Mouse (Mus musculus) MEL (cell line): ENCODE measurements around the gene Nme6. TPM values are rescaled to one million over a fixed set of nuclear protein-coding genes. Genes with fewer than 3 reads are reported as not detected.

Experiments used
- DNase-seq: peaks from one replicate; pipeline ENCODE4 v3.0.0; 2011; ENCODE audit warnings: low read depth, low spot score
- H3K27ac ChIP-seq: 2 replicates; pipeline ENCODE4 v1.5.1; 2012; ENCODE audit warnings: low read depth, mild to moderate bottlenecking, control low read depth, low read length, moderate library complexity; ENCODE audit not compliant: control insufficient read depth
- H3K27me3 ChIP-seq, 2 experiments: fragments of 150-350 bp in 1 of 2; sonication (generic) in 1 of 2; 2 replicates each; pipeline ENCODE4 v1.6.1; 2012; ENCODE audit warnings: low read length in 2 of 2, mild to moderate bottlenecking in 2 of 2, improper control_type of control experiment in 1 of 2, moderate library complexity in 1 of 2; ENCODE audit not compliant: insufficient read depth in 2 of 2, control insufficient read depth in 1 of 2
- H3K36me3 ChIP-seq, 2 experiments: 2 replicates each; pipeline ENCODE4 v1.6.1; 2012 to 2014; ENCODE audit warnings: low read length in 2 of 2, improper control_type of control experiment in 1 of 2, inconsistent platforms in 1 of 2, mild to moderate bottlenecking in 1 of 2; ENCODE audit not compliant: insufficient read depth in 2 of 2, control insufficient read depth in 1 of 2
- H3K4me1 ChIP-seq, 2 experiments: fragments of 150-350 bp in 1 of 2; sonication (generic) in 1 of 2; 2 replicates each; pipeline ENCODE4 v1.6.1; 2012; ENCODE audit warnings: low read length in 2 of 2, improper control_type of control experiment in 1 of 2, mild to moderate bottlenecking in 1 of 2; ENCODE audit not compliant: insufficient read depth in 2 of 2, control insufficient read depth in 1 of 2
- H3K4me3 ChIP-seq, 2 experiments: fragments of 150-350 bp in 1 of 2; sonication (generic) in 1 of 2; 2 replicates each; pipeline ENCODE4 v1.5.1; 2012; ENCODE audit warnings: low read depth in 2 of 2, low read length in 2 of 2, mild to moderate bottlenecking in 2 of 2, moderate library complexity in 2 of 2, control low read depth in 1 of 2, improper control_type of control experiment in 1 of 2; ENCODE audit not compliant: control insufficient read depth in 1 of 2, insufficient read depth in 1 of 2
- H3K79me2 ChIP-seq: 2 replicates; pipeline ENCODE4 v1.6.1; 2012; ENCODE audit warnings: mild to moderate bottlenecking, low read length, moderate library complexity; ENCODE audit not compliant: control insufficient read depth, poor library complexity, insufficient read depth
- H3K9ac ChIP-seq: 2 replicates; pipeline ENCODE4 v1.6.1; 2012; ENCODE audit warnings: low read depth, mild to moderate bottlenecking, control low read depth, low read length, moderate library complexity; ENCODE audit not compliant: control insufficient read depth, poor library complexity, severe bottlenecking
- H3K9me3 ChIP-seq: fragments of 150-350 bp; sonication (generic); replicated peaks from 2 replicates; pipeline ENCODE4 v1.6.1; 2012; ENCODE audit warnings: mild to moderate bottlenecking, low read length, improper control_type of control experiment, moderate library complexity; ENCODE audit not compliant: insufficient read depth
- BHLHE40 ChIP-seq: IDR thresholded peaks from 2 replicates; pipeline ENCODE4 v1.6.1; 2012; ENCODE audit warnings: low read depth, mild to moderate bottlenecking, inconsistent platforms, low read length, improper control_type of control experiment, borderline replicate concordance
- CHD1 ChIP-seq: IDR thresholded peaks from 2 replicates; pipeline ENCODE4 v1.6.1; 2012; ENCODE audit warnings: low read depth, mild to moderate bottlenecking, inconsistent platforms, low read length, improper control_type of control experiment
- CHD2 ChIP-seq: IDR thresholded peaks from 2 replicates; pipeline ENCODE4 v1.6.1; 2011; ENCODE audit warnings: low read length, improper control_type of control experiment
- CTCF ChIP-seq, 3 experiments: IDR thresholded peaks in 2 of 3; conservative IDR thresholded peaks in 1 of 3; 2 replicates each; pipeline ENCODE4 v1.5.1; 2011 to 2012; ENCODE audit warnings: low read length in 3 of 3, low read depth in 2 of 3, mild to moderate bottlenecking in 2 of 3, improper control_type of control experiment in 1 of 3, inconsistent platforms in 1 of 3, mixed read lengths in 1 of 3, moderate library complexity in 1 of 3; ENCODE audit not compliant: control insufficient read depth in 1 of 3, insufficient read depth in 1 of 3, poor library complexity in 1 of 3, severe bottlenecking in 1 of 3
- E2F4 ChIP-seq: IDR thresholded peaks from 2 replicates; pipeline ENCODE4 v1.6.1; 2011; ENCODE audit warnings: low read depth, low read length, improper control_type of control experiment, borderline replicate concordance
- ELF1 ChIP-seq: IDR thresholded peaks from 2 replicates; pipeline ENCODE4 v1.6.1; 2014; ENCODE audit warnings: low read depth, mild to moderate bottlenecking, inconsistent platforms, low read length, improper control_type of control experiment, moderate library complexity
- EP300 ChIP-seq, 2 experiments: IDR thresholded peaks; 2 replicates each; pipeline ENCODE4 v1.6.1; 2011; ENCODE audit warnings: improper control_type of control experiment in 2 of 2, low read length in 2 of 2, low read depth in 1 of 2, mild to moderate bottlenecking in 1 of 2
- ETS1 ChIP-seq: IDR thresholded peaks from 2 replicates; pipeline ENCODE4 v1.6.1; 2012; ENCODE audit warnings: low read depth, mild to moderate bottlenecking, inconsistent platforms, low read length, improper control_type of control experiment, moderate library complexity
- GABPA ChIP-seq: IDR thresholded peaks from 2 replicates; pipeline ENCODE4 v1.6.1; 2012; ENCODE audit warnings: low read depth, mild to moderate bottlenecking, inconsistent platforms, low read length, improper control_type of control experiment, moderate library complexity
- GATA1 ChIP-seq: IDR thresholded peaks from 2 replicates; pipeline ENCODE4 v1.6.1; 2011; ENCODE audit warnings: low read depth, low read length, improper control_type of control experiment
- HCFC1 ChIP-seq: IDR thresholded peaks from 2 replicates; pipeline ENCODE4 v1.6.1; 2012; ENCODE audit warnings: low read depth, mild to moderate bottlenecking, inconsistent platforms, low read length, improper control_type of control experiment, moderate library complexity
- KAT2A ChIP-seq: conservative IDR thresholded peaks from 2 replicates; pipeline ENCODE4 v1.6.1; 2012; ENCODE audit warnings: low read depth, low read length, improper control_type of control experiment, inconsistent platforms
- MAFK ChIP-seq: IDR thresholded peaks from 2 replicates; pipeline ENCODE4 v1.6.1; 2011; ENCODE audit warnings: low read depth, mild to moderate bottlenecking, low read length, improper control_type of control experiment, borderline replicate concordance
- MAX ChIP-seq: IDR thresholded peaks from 2 replicates; pipeline ENCODE4 v1.6.1; 2011; ENCODE audit warnings: low read length, improper control_type of control experiment
- MAZ ChIP-seq: IDR thresholded peaks from 2 replicates; pipeline ENCODE4 v1.6.1; 2012; ENCODE audit warnings: low read depth, mild to moderate bottlenecking, inconsistent platforms, low read length, improper control_type of control experiment
- MEF2A ChIP-seq: IDR thresholded peaks from 2 replicates; pipeline ENCODE4 v1.6.1; 2014; ENCODE audit warnings: low read depth, mild to moderate bottlenecking, inconsistent platforms, low read length, improper control_type of control experiment; ENCODE audit not compliant: poor library complexity, insufficient replicate concordance, severe bottlenecking; ENCODE audit errors: extremely low read depth
- MXI1 ChIP-seq: IDR thresholded peaks from 2 replicates; pipeline ENCODE4 v1.6.1; 2011; ENCODE audit warnings: mild to moderate bottlenecking, low read depth, low read length, improper control_type of control experiment
- MYC ChIP-seq: IDR thresholded peaks from 2 replicates; pipeline ENCODE4 v1.6.1; 2011; ENCODE audit warnings: low read depth, mild to moderate bottlenecking, low read length, improper control_type of control experiment, moderate library complexity
- NELFE ChIP-seq: IDR thresholded peaks from 2 replicates; pipeline ENCODE4 v1.6.1; 2011; ENCODE audit warnings: low read depth, low read length, improper control_type of control experiment
- NRF1 ChIP-seq: IDR thresholded peaks from 2 replicates; pipeline ENCODE4 v1.6.1; 2014; ENCODE audit warnings: low read depth, mild to moderate bottlenecking, inconsistent platforms, low read length, improper control_type of control experiment, moderate library complexity; ENCODE audit not compliant: poor library complexity, insufficient read depth, severe bottlenecking
- POLR2A ChIP-seq, 2 experiments: IDR thresholded peaks; 2 replicates each; pipeline ENCODE4 v1.6.1; 2011 to 2012; ENCODE audit warnings: low read length in 2 of 2, mild to moderate bottlenecking in 2 of 2, control low read depth in 1 of 2, improper control_type of control experiment in 1 of 2, low read depth in 1 of 2, moderate library complexity in 1 of 2; ENCODE audit not compliant: control insufficient read depth in 1 of 2, insufficient read depth in 1 of 2, poor library complexity in 1 of 2
- POLR2AphosphoS2 ChIP-seq: IDR thresholded peaks from 2 replicates; pipeline ENCODE4 v1.6.1; 2011; ENCODE audit warnings: low read length, improper control_type of control experiment
- RAD21 ChIP-seq: IDR thresholded peaks from 2 replicates; pipeline ENCODE4 v1.6.1; 2011; ENCODE audit warnings: mild to moderate bottlenecking, low read depth, low read length, improper control_type of control experiment
- RCOR1 ChIP-seq: IDR thresholded peaks from 2 replicates; pipeline ENCODE4 v1.6.1; 2012; ENCODE audit warnings: low read depth, mild to moderate bottlenecking, inconsistent platforms, low read length, improper control_type of control experiment
- SIN3A ChIP-seq: IDR thresholded peaks from 2 replicates; pipeline ENCODE4 v1.6.1; 2012; ENCODE audit warnings: low read length, improper control_type of control experiment, inconsistent platforms
- SMC3 ChIP-seq: IDR thresholded peaks from 2 replicates; pipeline ENCODE4 v1.6.1; 2011; ENCODE audit warnings: low read depth, low read length, improper control_type of control experiment
- TAL1 ChIP-seq: IDR thresholded peaks from 2 replicates; pipeline ENCODE4 v1.6.1; 2012; ENCODE audit warnings: mild to moderate bottlenecking, inconsistent platforms, low read length, moderate library complexity, mixed read lengths
- TBP ChIP-seq: IDR thresholded peaks from 2 replicates; pipeline ENCODE4 v1.8.0; 2011; ENCODE audit warnings: low read depth, low read length, improper control_type of control experiment
- TCF12 ChIP-seq: IDR thresholded peaks from 2 replicates; pipeline ENCODE4 v1.6.1; 2014; ENCODE audit warnings: low read depth, mild to moderate bottlenecking, inconsistent platforms, low read length, improper control_type of control experiment, moderate library complexity
- UBTF ChIP-seq: IDR thresholded peaks from 2 replicates; pipeline ENCODE4 v1.6.1; 2012; ENCODE audit warnings: low read depth, mild to moderate bottlenecking, inconsistent platforms, low read length, improper control_type of control experiment, moderate library complexity, borderline replicate concordance; ENCODE audit not compliant: insufficient read depth
- USF1 ChIP-seq: IDR thresholded peaks from 2 replicates; pipeline ENCODE4 v1.6.1; 2014; ENCODE audit warnings: low read depth, mild to moderate bottlenecking, inconsistent platforms, low read length, improper control_type of control experiment, moderate library complexity
- USF2 ChIP-seq, 2 experiments: IDR thresholded peaks; 2 replicates each; pipeline ENCODE4 v1.6.1; 2011 to 2012; ENCODE audit warnings: improper control_type of control experiment in 2 of 2, low read length in 2 of 2, borderline replicate concordance in 1 of 2, inconsistent platforms in 1 of 2, low read depth in 1 of 2, mild to moderate bottlenecking in 1 of 2; ENCODE audit not compliant: insufficient read depth in 1 of 2
- ZC3H11A ChIP-seq: IDR thresholded peaks from 2 replicates; pipeline ENCODE4 v1.6.1; 2012; ENCODE audit warnings: low read depth, mild to moderate bottlenecking, inconsistent platforms, low read length, improper control_type of control experiment
- ZMIZ1 ChIP-seq: IDR thresholded peaks from 2 replicates; pipeline ENCODE4 v1.6.1; 2012; ENCODE audit warnings: low read depth, mild to moderate bottlenecking, inconsistent platforms, low read length, improper control_type of control experiment, moderate library complexity
- ZNF384 ChIP-seq: IDR thresholded peaks from 2 replicates; pipeline ENCODE4 v1.6.1; 2012; ENCODE audit warnings: low read depth, mild to moderate bottlenecking, inconsistent platforms, low read length, improper control_type of control experiment
- polyA plus RNA-seq, 2 experiments: library from polyadenylated mRNA; stranded (reverse) in 1 of 2; unstranded in 1 of 2; fragments of >175 nt in 1 of 2; fragments of >200 nt in 1 of 2; gene quantifications; 2 replicates each; pipeline versions ENCODE4 v1.2.1 to v1.2.4; 2012; ENCODE audit warnings: low replicate concordance in 2 of 2, low read depth in 1 of 2; ENCODE audit not compliant: insufficient read length in 2 of 2, insufficient read depth in 1 of 2, missing spikeins in 1 of 2
- total RNA-seq: library from RNA; depleted of rRNA; stranded (reverse); fragments of 300-350 nt; gene quantifications from 2 replicates; pipeline ENCODE4 v1.2.3, GENCODE M21; 2012

Gene Nme6
- total and polyA plus RNA-seq, 3 experiments: 84.1 to 98.2 TPM; not detected in 1

GRCm38 (mm10) chr9:109874797-109875691, 42.5 kb downstream of the Nme6 start, which contains the start of gene Cdc25a:
Gene Cdc25a (plus strand): TSS chr9:109875579.
- no peaks in the 10 kb centered on the region for H3K27me3 ChIP-seq
- H3K4me1 ChIP-seq: peaks cover 14 to 21% of the 10 kb centered on the region in 2 experiments
- DNase-seq: peak; percentile 100
- peak within 1 kb of the TSS; percentile 95 for H3K9ac ChIP-seq
- peak within 1 kb of the TSS; percentile 92 to 97 for H3K4me3 ChIP-seq
- H3K36me3 ChIP-seq: peaks cover 19 to 42% of the 10 kb centered on the region in 2 experiments
- H3K79me2 ChIP-seq: peaks cover 40% of the 10 kb centered on the region
- H3K9me3 ChIP-seq: no peaks in the 10 kb centered on the region
- H3K27ac ChIP-seq: peak within 1 kb of the TSS; percentile 99
- TF ChIP-seq MYC (peak; percentile 65; the same call in 1 of the 2 replicates), POLR2A (IDR thresholded peaks at IDR 0.05; ENCODE audit: control insufficient read depth in 1 of 2, insufficient read depth in 1 of 2, low read depth in 1 of 2, low read length in 2 of 2, poor library complexity in 1 of 2) (peak; percentile 92 to 99), NRF1 (0 out of 2 replicates have a peak, but pooled peaks have one; percentile 31), USF2 (IDR thresholded peaks at IDR 0.05; ENCODE audit: borderline replicate concordance in 1 of 2, insufficient read depth in 1 of 2, low read depth in 1 of 2, low read length in 2 of 2) (no peak), MAX (no peak), GATA1 (no peak), NELFE (peak; percentile 97), CHD2 (no peak), CTCF (IDR thresholded peaks at IDR 0.05 in 2 of 3, conservative IDR thresholded peaks at IDR 0.05 in 1 of 3; ENCODE audit: control insufficient read depth in 1 of 3, insufficient read depth in 1 of 3, low read depth in 2 of 3, low read length in 3 of 3, poor library complexity in 1 of 3, severe bottlenecking in 1 of 3) (peak; percentile 23 to 74 (median 42); a peak in 5 of 6 replicates), MAZ (peak; percentile 95; the same call in 1 of the 2 replicates), ELF1 (peak; percentile 71; the same call in 1 of the 2 replicates), BHLHE40 (no peak), ZMIZ1 (peak; percentile 92), SMC3 (no peak), RCOR1 (no peak), HCFC1 (peak; percentile 96), MEF2A (no peak), POLR2AphosphoS2 (peak; percentile 86), MXI1 (peak; percentile 75; the same call in 1 of the 2 replicates), KAT2A (peak; percentile 85), UBTF (no peak), CHD1 (no peak), ZC3H11A (no peak), TCF12 (peak; percentile 75), MAFK (no peak), RAD21 (no peak), EP300 (IDR thresholded peaks at IDR 0.05; ENCODE audit: low read depth in 1 of 2, low read length in 2 of 2) (no peak), E2F4 (peak; percentile 94; the same call in 1 of the 2 replicates), GABPA (no peak), ZNF384 (peak; percentile 96), USF1 (peak; percentile 85), TBP (peak; percentile 94), ETS1 (no peak; the same call in 1 of the 2 replicates), TAL1 (no peak), SIN3A (peak; percentile 73)
